Mouse (Mus musculus) urinary bladder, postnatal 25 days (tissue): ENCODE data around the gene Psmb5.
A peak's percentile ranks its signal among the peaks of the same experiment; 100 is the strongest.

Source experiments
- DNase-seq: peaks from one replicate; pipeline ENCODE4 v3.0.0; 2022; ENCODE audit warnings: low spot score

Psmb5 gene

GRCm38 (mm10) chr14:54592319-54592934 lies 25.4 kb downstream of the Psmb5 start:
- no peak for DNase-seq

GRCm38 (mm10) chr14:54591056-54591455 lies 26.8 kb downstream of the Psmb5 start:
- DNase-seq = no peak

DNA sequence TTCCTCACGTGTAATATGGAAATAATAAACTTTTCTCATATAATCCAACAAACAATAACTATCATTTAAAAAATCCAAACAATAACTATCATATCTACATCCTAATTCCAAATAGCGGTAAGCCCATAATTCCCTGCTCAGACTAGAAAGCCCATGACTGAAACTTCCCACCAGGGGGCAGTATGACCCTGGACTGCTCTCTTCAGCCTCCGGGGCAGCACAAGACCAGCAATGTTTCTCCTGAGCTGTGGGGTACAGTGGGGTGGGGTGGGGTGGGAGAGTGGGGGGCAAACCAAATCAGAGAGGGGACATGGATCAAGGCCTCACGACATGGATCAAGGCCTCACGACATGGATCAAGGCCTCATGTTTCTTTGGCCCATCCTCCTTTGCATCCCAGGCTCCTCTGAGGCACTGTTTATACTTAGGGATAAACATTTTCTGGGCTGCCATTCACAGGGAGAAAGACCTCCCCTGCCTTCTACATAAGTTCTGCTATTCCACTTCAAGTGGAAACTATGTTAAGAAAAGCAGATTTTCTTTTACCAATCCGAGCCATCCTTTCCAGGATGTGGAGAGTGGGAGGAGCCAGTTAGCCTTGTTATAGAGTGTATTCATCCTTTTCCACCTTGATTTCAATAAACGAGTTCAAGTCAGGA lies 34.0 kb downstream of the Psmb5 start:
- peak; percentile 62 for DNase-seq

DNA sequence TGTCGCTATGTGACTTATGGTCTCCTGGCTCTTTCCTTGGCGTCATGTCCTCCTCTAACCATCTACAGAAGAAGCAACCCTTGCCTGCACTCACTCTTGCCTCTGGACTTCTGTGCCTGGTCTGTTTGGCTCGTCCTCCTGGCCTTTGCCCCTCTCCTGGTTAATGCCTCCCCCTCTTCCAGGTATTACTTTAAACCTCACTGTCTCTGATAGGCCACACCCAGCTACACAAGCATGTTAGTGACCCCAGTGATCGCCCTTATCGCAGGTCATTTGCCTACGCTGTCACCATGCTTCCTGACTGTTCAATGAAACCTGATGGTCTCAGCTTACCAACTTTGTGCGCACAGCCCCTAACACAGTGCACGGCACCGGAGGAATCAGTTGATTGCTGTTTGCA lies 35.3 kb downstream of the Psmb5 start:
- DNase-seq = no peak

GRCm38 (mm10) chr14:54579638-54580037 lies 38.2 kb downstream of the Psmb5 start:
- DNase-seq = no peak

- peak; percentile 15 for DNase-seq
These were observed 39.8 kb downstream of the Psmb5 start for GRCm38 (mm10) chr14:54578063-54578462.

DNA sequence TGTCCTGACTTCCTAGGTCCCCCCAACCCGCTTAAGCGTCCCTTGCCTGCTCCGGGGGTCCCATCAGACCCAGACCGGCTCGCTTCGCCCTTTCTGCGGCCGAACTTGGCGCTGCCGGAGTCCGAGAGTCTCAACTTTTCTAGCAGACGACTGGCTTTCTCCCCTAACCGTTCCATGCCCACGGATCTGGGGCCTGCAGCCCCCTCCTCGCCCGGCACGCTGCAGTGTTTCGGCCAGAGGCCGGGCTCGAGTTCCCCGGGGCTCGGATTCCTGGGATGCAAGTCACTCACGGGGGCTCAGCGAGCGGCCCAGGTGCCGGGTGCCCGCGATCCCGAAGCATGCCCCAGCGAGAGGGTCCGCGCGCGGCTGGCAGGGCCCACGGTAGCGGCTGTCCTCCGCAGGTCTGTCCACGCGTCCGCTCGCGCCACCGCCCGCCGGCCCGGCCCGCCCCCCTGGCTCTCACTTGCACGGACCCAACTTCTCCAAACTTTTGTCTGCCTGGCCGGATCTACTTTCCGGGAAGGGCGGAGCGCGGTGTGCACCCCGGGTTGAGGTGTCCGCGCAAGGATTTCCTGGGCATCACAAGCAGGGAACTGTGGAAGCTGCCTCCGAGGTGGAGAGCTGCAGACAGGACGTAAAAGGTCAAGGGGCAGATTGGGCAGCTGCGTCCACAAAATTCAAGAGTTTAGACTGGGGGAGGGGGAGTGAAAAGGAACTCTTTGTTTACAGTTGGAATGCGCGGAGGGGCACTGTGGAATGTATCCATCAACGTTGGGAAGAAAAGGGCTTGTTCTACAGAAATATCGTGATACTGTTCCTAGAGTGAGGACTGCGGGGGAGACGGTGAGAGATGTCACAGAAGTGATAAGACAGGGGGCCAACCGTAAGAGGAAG lies 40.5 kb downstream of the Psmb5 start, which contains the start of gene Ajuba:
Gene Ajuba, minus strand, starts transcription at position 470 of the 894 bp plus-strand sequence.
- DNase-seq = peak; percentile 84

DNA sequence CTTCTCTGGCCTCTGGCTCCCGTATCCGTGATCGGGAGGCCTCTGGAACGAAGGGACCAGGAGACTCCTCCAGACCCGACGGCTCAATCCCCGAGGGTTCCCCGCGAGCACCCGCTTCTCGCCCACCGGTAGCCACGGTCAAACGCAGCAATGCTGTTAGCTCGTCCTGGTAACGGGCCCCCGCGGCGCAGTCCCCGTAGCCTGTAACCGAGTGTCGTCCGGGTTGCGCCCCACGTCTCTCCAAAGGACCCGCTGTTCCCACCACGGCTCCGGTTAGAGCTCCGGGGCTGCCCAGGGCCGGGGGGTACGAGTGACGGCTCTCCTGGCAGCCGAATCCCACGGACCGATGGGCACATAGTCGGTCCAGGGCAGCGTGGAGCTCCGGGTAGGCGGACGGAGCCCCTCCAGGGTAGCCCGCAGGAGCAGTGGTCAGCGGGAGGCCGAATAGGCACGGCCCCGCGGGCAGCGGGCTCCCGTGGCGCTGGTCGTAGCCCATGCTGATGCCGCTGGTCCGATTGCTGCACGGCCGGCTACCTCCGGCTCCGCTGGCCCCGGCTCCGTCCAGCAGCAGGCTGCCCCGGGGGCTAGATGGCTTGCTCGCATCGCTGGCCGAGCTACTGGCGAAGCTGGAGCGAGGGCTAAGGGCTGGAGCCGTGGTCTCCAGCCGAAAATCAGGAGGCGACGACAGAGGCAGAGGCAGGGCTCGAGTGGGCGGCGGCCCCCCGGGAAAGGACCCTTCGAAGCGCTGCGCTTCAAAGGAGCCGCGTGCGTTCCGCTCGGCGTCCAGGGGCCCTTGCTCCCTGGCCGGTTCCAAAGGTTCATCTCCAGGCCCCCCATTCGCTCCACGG lies 41.4 kb downstream of the Psmb5 start:
- peak; percentile 42 for DNase-seq

GRCm38 (mm10) chr14:54575631-54576030 lies 42.2 kb downstream of the Psmb5 start:
- peak; percentile 87 for DNase-seq

- no peak for DNase-seq
These were observed 42.8 kb downstream of the Psmb5 start for GRCm38 (mm10) chr14:54575031-54575430.

DNA sequence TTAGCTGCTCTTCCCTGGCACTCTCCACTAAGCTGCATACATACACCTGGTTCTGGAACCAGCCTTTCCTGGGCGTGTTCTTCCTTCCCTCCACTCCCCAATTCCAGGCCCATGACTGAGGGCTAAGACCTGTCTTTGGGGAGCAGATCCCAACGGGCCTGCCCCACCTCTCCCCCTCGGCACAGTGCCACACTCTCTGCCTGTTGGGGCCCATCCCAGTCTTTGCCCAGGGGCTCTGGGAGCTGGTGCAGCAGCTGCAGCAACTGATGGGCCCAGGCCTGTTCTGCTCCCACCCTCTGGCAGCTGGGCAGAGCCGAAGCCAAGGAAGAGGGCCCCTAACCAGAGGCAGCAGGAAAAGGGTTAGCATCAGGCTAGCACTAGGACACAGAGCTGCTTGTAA lies 43.6 kb downstream of the Psmb5 start:
- peak; percentile 76 for DNase-seq

GRCm38 (mm10) chr14:54572790-54573736 lies 44.8 kb downstream of the Psmb5 start:
- DNase-seq = peak; percentile 53

DNA sequence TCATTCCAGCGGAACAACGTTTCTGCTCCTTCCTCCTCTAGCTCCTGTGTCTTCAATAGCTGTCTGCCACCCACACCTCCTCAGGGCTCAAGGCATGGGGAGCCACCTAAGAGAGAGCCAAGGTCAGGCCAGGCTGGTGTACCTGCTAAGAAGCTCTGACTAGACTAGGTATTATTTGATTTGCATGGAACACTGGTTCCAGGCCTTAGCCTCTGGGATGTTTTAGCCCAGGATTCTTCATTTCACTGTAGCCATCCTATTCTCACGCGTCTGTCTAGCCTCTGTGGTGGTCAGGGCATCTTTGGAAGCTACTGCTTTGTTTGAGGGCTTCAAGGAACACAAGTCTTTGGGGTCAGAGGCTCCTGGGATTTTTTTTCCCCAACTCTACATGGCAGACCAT lies 45.7 kb downstream of the Psmb5 start:
- no peak for DNase-seq

DNA sequence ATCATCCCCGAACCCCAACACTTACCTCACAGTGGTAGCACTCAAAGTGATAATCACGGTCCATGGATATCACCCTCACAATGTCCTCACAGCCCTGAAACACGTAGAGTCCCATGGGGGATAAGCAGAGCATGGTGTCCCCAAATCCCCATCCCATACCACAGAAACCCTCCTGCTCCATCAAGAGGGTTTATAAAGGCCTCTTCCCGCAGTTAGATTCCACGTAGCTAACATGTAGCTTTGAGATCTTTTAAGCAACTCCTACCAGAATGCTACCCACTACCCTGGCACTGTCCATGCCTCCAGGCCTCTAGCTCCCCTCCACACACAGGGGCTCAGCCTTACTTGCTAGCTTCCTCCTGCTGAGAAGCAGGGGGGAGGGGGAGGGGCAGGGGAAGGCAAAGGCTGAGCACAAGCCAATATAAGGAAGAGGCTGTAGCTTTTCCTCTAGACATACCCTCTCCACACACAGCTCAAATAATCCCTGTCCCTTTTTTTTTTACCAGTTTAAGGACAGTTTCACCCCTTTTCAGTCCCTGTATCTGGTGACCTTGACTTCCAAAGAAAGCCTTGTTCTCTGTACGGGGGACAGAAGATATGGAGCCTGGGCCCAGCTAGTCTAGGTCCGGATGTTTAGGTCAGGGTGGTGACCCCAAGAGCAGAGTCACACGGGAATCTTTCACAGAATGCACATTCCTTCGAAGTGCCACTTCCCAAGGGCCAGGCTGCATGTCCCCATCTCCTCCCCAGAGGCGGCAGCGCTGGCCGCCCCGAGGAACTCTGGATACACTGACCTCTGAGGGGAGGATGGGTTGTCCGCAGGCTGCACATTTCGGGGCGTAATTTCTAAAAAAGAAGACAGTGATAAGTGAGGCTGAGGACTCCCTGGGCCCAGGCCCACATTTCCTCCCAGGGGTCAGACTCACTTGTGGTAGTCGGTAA lies 48.1 kb downstream of the Psmb5 start:
- no peak for DNase-seq

DNA sequence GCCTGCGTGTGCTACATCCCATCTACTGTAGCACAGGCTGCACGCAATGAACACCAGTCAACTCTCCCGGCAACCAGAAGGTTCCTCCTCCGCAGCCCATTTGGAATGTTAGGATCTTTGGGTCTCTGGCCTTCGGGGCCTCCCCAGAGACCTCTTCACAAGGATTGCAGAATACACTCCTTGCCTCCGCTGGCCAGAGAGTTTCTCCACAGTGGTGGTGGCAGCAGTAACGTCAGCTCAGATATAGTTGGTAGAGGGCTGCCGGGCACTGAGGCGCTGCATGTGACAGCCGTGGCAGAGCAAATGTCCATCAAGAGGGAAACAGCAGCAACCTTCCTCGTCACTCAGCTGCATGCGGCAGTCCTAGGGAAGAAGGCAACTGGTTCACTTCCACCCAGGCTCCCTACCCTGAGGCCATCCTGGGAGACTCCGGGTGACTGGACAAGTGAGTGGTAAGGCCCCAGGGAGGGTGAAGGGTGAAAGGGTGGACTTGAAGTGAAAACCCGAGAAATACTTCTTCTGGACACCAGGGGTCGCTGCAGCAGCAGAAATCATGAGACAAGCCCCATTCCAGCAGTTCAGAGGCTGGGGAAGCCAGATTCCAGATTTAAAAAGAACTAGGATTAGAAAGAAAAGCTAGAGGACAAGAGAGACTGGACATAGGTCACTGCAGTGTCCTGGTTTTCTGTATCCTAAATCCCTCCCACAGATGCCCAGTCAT lies 49.0 kb downstream of the Psmb5 start:
- peak; percentile 65 for DNase-seq
